Mouse (Mus musculus): ENCODE measurements at regions not wholly inside any gene's neighbourhood (a gene's known extent, or its start where the extent isn't known, plus 50 kb on each side); places are given as distances from the start of the nearest gene placed in this dataset.

DNA sequence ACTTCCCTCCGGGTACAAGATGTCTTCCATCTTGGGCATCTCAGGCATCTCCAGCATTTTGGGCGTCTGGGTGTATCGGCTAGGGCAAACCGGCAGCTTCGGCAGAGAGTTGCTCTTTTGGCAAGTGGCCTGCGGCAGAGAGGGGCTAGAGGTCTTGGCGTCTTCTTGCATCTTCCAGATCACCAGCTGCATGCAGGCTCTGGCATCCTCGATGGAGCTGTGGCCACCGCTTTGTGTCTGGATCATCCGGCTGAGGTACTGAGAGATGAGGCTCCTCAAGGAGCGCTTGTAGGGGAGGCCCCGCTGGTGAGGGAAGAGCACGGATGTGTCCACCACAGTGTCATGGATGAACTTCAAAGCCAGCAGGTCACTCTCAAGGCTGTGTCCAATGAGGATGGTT, 59.9 kb upstream of the Supt20 start:
- TF ChIP-seq CTCF (IDR thresholded peaks at IDR 0.05; ENCODE audit: low read depth) (no peak), EP300 (IDR thresholded peaks at IDR 0.05; ENCODE audit: low read depth) (no peak)
